Mouse (Mus musculus): Measurements from ENCODE around the gene Abcc2. TPM values are rescaled to one million over a fixed set of nuclear protein-coding genes. Genes with fewer than 3 reads are reported as not detected.

Gene Abcc2
- not detected for total RNA-seq (2021)
- long read RNA-seq, experiment 1 = 0 reads
- long read RNA-seq, experiment 2 = 0 reads

GRCm38 (mm10) chr19:43781980-43782379 is at the start of gene Abcc2:
Gene Abcc2, plus strand, starts transcription at chr19:43782192.
- DNase-seq = no peak

GRCm38 (mm10) chr19:43738409-43738808 is 43.6 kb upstream of the Abcc2 start:
- DNase-seq = no peak

- DNase-seq = no peak
Measured at GRCm38 (mm10) chr19:43743401-43743800, 38.6 kb upstream of the Abcc2 start.

DNA sequence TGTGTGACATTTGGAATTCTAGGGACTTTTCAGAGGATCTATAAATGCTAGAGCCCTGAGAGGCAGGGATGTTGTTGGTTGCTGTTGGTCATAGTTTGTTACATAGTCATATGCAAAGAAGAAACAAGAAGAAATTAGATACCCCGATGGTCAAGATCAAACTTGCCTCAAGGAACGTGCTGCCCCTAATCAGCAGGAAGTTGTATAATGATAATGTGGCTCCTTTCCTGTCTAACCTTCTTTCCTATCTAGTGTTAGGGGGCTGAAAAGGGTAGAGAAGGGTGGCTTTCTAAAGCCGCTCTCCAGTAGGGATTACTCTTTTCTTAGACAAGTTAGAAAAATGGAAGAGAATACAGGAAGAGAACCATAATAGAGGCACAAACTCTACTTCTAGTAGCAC is 36.3 kb upstream of the Abcc2 start:
- no peak for DNase-seq

DNA sequence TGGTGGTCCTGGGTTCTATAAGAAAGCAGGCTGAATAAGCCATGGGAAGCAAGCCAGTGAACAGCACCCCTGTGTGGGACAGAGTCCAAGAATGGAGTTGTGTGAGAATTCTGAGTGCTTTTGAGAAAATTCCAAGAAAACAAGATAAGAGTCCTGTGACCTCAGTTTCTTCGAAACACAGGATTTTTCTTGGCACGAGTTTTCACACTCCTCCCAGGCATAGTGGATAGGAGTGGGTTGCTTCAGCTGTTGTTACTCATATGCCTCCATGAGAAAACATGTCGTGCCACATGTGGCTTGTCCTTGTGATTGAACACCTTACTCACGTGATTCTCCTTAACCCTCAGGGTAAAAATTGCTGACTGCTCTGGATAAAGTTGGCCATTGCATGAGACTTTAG is 34.1 kb upstream of the Abcc2 start:
- no peak for DNase-seq

DNA sequence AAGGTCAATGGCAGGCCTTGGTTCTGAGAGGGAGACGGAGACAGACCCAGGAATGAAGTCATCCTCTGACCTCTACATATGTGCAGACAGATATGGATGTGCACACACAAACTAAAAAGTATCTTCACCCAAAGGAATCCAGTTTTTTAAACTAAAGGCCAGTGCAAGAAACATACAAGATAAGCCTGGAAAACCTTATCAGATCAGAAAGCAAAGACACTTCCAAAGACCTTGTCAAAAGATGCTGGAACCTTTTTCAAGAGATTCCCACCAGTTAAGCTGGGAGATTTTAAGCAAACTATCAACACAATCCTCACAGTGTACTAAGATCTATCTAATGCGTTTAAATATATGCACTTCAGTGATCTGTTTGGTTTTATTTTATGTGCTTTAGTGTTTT is 32.0 kb upstream of the Abcc2 start:
- DNase-seq = no peak

GRCm38 (mm10) chr19:43752489-43753225 is 29.3 kb upstream of the Abcc2 start, which contains the start of the genes Cutc and Cox15:
Gene Cutc, plus strand, starts transcription at chr19:43752996.
Gene Cox15, minus strand, starts transcription at chr19:43753000.
- peak; percentile 97 for DNase-seq

DNA sequence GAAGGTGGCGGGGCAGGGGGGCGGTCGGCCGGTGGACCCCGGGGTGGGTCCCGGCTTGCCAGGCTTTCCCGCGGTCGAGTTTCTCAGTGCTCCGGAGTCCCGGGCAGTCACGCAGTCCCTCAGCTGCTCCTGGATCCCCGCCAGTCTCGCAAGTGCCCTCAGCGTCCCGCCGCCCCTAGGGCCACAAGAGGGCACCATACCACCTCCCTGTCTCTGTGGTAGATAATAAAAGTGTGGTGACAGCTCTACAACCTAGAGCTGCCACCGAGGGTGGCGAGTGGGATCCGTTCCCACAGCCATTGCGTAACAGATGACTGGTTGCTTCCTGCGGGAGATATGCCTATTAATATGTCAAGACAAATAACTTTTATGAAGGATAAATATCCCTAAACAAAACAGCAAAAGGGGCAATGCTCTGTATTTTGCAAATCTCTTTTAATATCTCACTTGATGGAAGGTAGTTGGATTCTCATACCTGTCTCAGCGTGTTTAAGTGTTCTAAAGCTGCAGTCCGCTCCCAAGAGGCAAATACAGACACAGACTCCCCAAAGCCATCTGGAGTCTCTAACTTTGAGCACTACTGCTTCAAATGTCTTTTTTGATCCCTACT is 28.7 kb upstream of the Abcc2 start:
- peak; percentile 89 for DNase-seq

DNA sequence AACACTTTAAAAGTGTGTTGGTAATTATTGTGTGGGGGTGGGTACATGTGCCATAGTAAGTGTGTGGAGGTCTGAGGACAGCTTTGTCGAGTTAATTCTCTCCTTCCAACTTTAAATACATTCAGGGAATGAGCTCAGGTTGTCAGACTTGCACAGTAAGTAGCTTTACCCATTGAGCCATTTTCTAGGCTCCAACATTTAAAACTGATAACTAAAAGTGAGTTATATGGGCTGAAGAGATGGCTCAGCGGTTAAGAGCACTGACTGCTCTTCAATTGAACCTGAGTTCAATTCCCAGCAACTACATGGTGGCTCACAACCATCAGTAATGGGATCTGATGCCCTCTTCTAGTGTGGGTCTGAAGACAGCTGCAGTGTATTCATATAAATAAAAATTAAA is 27.8 kb upstream of the Abcc2 start:
- DNase-seq = no peak

- no peak for DNase-seq
Measured at GRCm38 (mm10) chr19:43754872-43755271, 27.1 kb upstream of the Abcc2 start.

DNA sequence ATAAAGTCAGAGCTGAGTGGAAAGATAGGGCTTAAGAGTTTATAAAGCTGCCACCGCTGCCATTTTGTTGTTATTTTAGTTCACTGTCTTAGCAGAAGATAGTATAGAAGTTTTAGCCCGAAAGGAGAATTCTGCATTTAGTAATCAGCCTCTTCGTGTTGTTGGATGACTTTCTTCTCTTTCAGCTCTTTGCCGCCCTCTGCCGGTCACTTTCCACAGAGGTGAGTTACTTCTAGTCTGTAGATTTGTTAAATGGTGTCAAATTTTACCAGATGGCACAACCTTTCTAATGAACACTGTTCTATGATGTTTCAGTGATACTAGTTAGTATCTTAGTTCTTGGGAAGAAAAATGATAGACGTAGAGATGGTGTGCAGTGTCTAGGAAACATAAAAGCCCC is 21.5 kb upstream of the Abcc2 start:
- peak; percentile 30 for DNase-seq

DNA sequence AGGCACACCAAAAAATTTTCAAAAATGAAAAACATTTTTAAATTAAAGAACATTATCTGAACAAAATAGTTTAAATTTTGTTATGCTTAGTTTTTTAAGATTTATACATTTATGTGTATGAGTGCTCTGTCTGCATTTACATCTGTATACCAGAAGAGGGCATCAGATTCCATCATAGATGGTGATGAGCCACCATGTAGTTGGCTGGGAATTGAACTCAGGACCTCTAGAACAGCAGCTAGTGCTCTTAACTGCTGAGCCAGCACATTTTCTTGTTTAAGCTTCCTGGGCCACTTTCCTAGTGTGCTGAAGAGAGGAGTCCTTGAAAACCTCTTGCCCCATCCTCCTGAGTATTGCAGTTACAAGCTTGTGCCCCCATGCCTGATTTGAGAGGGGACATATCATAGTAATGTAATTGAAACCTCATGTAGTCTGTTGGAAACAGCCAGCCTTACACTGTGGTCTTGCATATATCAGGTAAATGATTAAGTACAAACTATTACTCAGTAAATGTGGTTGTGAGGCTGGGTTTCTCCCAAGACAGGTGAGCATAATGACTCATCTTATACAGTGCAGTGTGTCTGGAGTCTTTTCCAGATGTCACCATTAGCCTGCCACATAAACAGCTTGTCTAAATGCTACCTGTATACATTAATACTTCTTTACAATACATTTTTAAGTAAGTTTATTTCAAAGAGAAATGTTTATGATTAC is 20.3 kb upstream of the Abcc2 start:
- DNase-seq = no peak

- DNase-seq = no peak
Measured at GRCm38 (mm10) chr19:43762410-43762809, 19.6 kb upstream of the Abcc2 start.

DNA sequence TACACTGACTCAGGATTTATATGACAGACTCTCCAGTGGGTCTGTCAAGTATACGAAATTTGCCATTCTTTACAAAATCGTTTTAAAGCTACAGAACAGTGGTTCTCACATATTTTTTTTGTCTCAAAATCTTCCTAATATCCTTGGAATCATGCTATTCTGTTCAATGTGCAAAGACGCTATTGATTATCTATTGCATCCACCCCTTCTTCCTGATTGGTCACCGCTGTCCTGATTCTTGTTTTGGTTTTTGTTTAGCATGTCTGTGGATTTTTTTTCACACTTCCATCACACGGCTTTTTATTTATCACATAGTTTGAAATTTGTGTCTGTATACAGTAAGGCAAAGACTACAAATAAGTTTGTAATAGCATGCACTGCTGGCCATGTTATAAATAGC is 15.5 kb upstream of the Abcc2 start:
- no peak for DNase-seq

- DNase-seq = no peak
Measured at GRCm38 (mm10) chr19:43767549-43768322, 14.3 kb upstream of the Abcc2 start.

GRCm38 (mm10) chr19:43769366-43769960 is 12.5 kb upstream of the Abcc2 start:
- no peak for DNase-seq

DNA sequence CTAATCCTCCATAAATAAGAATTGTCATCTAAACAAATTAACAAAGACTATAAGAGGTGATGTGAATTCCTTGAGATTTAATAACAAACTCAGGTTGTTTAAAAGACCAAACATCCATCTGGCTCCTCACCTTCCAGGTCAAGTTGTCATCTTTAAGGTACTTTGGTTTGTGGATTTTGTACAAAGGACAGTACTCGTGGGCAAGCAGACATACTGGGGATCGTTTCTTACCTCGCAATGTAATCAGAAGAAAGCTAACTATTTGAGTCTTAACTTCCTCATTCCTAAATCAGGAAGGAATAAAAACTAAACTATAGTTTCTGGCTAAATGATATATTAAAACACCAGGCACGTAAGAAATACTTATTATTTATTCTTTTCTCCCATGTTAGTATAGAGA is 11.4 kb upstream of the Abcc2 start:
- DNase-seq = no peak

DNA sequence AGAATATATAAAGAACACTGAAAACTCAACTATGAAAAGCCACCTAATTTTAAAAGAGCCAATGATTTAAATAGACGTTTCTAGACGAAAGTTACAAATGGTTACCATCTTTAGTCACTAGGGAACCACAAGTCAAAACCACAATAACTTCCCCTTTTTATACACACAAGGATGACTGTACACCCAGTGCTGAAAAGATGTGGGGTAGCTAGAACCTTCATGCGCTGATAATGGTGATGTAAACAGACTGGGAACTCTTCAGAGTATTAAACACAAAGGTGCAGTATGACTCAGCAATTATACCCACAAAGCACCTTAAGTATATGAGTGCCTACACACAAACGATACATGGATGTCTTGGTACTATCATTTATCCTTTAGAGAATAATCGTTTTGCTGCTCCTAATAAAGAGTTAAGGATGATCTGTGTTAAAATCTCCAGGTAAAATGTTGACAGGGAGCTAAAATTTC is 10.5 kb upstream of the Abcc2 start:
- no peak for DNase-seq

GRCm38 (mm10) chr19:43772311-43772710 is 9.7 kb upstream of the Abcc2 start:
- no peak for DNase-seq

- DNase-seq = no peak
Measured at GRCm38 (mm10) chr19:43775433-43775832, 6.6 kb upstream of the Abcc2 start.

GRCm38 (mm10) chr19:43776561-43776960 is 5.4 kb upstream of the Abcc2 start:
- DNase-seq = no peak

DNA sequence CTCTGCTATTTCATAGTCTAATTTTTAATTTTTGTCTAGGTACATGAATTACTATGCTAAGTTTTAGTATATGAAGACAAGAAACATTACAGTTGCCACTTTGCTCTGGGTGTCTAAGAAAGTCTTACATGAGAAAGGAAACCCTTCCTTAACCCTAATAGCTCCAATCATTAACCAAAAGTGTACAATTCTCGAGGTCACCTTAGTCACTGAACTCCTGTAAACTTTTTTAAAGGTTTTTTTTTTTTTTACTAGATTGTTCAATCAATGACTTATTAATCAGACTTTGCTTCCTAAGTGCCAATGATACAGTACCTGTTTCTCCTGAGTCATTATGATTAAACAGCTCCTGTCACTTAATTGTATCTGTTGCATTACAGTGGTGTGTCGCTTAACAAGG is 4.7 kb upstream of the Abcc2 start:
- DNase-seq = no peak

Data from gastrocnemius, postnatal 25 days (tissue).